Mouse (Mus musculus) brain, embryonic 14.5 days (tissue): ENCODE measurements at regions not wholly inside any gene's neighbourhood (a gene's known extent, or its start where the extent isn't known, plus 50 kb on each side); places are given as distances from the start of the nearest gene placed in this dataset.

Experiments used
- DNase-seq: peaks from one replicate; pipeline ENCODE4 v3.0.0-alpha.2; 2011; ENCODE audit warnings: low read depth
- CTCF ChIP-seq: fragments of 200-500 bp; IDR thresholded peaks from 2 replicates; pipeline ENCODE4 v1.5.1; 2012; ENCODE audit warnings: inconsistent platforms, mild to moderate bottlenecking, moderate library complexity, borderline replicate concordance; ENCODE audit not compliant: insufficient read depth, insufficient read length; ENCODE audit errors: extremely low read depth
- POLR2A ChIP-seq: fragments of 200-500 bp; IDR thresholded peaks from 2 replicates; pipeline ENCODE4 v1.6.1; 2012; ENCODE audit warnings: mild to moderate bottlenecking, inconsistent platforms, borderline replicate concordance; ENCODE audit not compliant: poor library complexity, insufficient read depth, insufficient read length, severe bottlenecking; ENCODE audit errors: extremely low read depth

DNA sequence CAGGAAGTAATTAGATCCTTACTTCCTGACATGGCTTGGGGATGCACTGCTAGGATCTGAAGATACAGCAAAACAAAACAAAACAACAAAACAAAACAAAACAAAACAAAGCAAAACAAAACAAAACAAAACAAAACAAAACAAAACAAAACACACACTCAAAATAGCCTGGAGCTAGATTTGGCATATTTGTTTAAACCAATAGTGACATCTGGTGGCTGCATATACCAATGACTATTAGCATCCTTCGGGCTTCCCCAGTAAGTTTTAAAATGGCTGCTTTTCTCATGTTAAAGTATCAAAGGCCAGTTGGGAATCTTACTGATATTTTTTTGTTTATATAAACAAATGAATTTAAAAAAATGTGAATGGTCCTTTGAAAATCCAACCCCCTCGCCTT, 52.9 kb upstream of the Ica1 start:
- DNase-seq = peak; percentile 82
- TF ChIP-seq CTCF (0 out of 2 replicates have a peak, but pooled peaks have one; percentile 32), POLR2A (no peak)

DNA sequence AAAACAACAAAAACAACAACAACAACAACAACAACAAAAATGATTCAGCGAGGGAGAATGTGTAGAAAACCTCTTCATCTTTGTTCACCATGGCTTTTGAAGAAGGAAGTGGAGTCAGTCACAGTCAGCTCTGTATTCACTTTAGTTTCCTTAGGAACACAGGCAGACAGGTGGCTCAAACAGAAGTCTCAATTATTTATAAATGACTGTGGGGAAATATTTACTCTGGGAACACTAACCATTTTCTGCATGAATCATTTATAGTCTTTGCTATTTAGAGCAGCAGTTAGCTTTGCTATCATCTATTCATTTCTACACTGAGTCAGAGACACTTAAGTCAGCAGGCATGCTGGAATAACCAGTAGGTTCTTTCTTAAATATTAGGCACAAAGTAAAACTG, 54.6 kb upstream of the Ica1 start:
- TF ChIP-seq POLR2A (no peak), CTCF (no peak)
- no peak for DNase-seq

DNA sequence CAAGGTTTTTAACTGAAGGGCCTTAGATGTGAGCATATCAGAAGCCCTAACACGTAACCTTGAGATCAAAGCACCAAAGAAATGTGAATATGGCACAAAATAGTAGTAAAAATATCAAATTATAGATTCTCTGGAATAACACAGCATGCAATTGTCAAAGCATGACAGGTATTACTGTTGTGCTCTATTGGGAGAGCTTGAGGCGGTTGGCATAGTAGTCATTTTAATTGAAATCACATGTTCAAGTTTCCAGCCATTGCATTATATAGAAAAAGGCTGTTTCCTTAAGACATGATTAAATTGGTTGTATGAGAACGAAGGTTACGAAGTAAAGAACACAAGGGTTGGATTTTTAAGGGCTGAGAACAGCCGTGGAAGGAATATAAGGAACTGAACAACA, 75.4 kb upstream of the Ica1 start:
- TF ChIP-seq POLR2A = no peak
- no peak for TF ChIP-seq CTCF
- DNase-seq = no peak

DNA sequence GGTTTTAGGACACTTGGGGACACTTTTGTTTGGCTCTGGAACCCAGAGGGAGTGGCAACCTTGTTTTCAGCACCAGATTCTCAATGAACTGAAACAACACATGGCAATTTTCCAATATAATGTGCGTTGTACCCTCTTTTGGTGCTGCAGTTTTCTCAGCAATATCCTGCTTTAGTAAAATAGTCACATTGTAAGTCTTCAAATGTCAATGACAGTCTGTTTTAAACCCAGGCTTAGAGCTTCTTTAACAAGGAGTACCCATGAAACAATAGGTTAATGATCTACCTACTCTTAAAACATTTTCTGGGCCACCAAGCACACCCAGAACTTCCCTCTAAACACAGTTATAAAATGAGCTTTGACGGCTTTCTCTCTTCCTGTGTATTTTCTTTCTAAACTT, 82.3 kb upstream of the Ica1 start:
- no peak for TF ChIP-seq POLR2A
- no peak for TF ChIP-seq CTCF
- no peak for DNase-seq

DNA sequence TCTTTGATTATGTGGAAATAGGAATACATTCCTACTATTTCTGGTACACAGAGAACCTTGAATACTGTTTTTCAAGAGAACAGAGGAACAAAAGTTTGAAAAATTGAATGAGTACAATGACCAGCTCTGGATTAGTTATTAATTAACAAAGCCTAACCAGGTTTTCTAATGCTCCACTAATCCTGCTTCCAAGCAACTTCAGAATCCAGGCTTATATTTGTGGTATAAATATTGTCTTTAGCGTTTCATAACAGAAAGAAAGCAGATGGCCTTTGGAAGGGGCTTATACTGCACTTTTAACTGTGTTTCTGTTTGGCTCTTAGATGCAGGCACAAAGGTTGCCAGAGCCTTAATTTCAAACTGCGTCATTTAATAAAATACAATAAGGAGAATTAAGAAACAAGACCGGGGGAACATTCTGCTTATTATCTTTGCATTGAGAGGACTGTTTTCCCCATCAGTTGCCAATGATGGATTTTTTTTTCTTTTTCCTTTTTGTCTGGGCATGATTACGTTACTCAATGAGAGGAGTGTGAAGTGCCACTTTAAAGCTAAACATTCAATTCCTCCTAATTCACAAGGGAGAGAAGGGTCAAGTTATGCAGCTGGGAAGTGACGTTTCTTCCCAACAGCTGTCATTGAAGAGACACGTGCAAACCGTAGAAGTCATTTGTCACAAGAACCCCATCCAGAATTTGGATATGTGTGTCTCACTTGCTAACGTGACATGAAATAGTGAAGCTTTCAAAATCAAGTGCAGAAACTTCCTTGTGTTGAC, 84.2 kb upstream of the Nxph1 start:
- DNase-seq = peak; percentile 72
- no peak for TF ChIP-seq POLR2A
- no peak for TF ChIP-seq CTCF

DNA sequence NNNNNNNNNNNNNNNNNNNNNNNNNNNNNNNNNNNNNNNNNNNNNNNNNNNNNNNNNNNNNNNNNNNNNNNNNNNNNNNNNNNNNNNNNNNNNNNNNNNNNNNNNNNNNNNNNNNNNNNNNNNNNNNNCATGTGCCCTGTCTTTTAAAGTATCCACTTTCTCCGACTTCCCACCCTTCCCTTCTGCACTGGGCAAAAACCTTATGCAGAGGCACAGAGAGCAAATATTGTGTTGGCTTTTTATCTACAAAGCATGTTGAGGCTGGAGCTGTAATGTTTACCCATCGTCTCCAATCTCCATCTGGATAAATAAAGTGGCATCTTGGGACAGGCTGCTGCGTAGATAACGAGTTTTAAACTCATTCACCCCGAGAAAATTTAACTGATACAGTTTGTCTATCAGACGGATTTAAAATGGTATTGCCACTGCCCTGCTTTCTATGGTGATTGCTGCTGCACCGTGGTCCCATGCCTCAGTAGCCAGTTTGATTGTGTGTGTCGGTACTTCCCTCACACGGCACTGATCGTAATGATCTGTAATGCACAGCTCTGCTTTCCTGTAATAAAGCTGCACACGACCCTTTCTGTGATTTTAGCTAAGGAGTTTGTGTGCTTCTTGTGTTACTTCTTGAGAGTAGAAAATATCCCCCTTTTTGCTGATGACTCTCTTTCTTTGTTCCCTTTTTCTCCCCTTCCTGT, 70.7 kb upstream of the Nxph1 start:
- DNase-seq = peak; percentile 45
- no peak for TF ChIP-seq POLR2A
- TF ChIP-seq CTCF = no peak

DNA sequence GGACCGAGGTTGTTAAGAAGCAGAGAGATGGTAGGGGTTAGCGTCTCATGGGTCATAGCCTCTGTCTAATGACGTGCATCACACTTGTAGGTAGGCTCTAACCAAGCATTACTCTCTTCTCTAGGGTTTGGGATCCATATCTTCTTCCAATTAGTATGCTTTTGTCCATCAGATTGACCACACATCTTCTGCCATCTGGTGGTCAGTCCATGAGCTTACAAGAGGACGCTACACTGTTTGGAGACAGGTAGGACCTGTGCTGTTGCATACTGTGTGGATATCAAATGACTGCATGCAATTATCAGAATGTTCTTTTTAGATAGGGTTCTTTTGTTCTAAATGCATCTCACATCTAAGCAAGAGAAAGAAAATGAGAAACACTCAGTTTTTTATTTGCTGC, 54.6 kb upstream of the Nxph1 start:
- no peak for DNase-seq
- TF ChIP-seq POLR2A (no peak), CTCF (no peak)

DNA sequence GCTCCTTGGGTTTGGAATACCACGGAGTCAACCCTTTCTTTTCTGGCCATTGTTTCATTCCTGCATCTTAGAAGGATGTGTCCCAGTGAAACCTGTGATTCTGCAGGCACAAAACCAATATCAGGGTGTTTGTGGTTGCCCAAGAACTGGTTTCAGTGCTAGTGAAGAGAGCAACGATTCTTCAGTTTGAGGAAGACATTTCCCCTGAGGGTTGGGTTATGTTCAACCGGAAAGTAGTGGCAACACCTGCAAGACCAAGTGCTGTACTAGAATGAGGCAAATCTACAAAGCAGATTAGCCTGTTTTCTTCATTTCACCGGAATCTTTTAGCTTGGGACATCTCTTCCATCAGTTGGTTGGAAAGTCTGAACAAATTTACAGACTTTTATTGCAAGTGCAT, 52.1 kb upstream of the Nxph1 start:
- no peak for TF ChIP-seq CTCF
- TF ChIP-seq POLR2A = no peak
- no peak for DNase-seq

DNA sequence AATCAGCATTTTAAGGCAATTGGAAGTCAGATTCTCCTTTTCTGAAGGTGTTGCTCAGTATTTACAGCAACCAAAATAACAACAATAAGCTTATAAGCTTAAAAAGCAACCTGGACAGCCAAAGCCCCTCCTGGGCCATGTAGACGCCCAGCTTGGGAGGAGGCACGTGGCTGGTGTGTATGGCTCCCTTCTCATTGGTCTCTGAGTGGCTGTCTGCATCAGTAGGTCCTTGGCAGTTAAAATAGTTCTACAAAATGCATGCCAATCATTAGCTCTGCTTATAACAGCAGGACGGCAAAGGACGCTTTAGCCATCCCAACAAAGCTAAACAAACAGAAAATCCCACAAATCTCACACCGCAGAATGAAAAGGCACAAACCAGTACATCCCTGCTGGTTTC, 51.4 kb upstream of the Nxph1 start:
- peak; percentile 53 for DNase-seq
- TF ChIP-seq POLR2A (no peak), CTCF (no peak)

DNA sequence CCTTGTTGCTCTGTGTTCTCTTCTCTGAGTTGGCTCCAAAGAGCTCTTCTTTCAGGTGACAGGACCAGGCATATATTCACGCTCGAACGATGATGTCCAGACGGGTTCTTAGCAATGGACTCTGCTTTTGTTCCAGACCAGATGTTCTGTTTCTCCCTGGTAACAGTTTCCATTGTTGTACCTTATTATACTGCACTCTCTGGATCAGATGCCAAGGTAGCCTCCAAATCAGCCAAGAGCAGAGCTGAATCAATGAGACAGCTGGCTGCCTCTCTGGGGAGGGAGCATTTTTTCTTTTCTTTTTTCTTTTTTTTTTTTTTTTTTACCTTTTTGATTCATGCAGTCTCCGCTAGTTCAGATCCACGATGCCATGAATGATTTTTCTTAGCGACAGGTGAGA, 50.9 kb upstream of the Nxph1 start:
- TF ChIP-seq CTCF (no peak), POLR2A (no peak)

DNA sequence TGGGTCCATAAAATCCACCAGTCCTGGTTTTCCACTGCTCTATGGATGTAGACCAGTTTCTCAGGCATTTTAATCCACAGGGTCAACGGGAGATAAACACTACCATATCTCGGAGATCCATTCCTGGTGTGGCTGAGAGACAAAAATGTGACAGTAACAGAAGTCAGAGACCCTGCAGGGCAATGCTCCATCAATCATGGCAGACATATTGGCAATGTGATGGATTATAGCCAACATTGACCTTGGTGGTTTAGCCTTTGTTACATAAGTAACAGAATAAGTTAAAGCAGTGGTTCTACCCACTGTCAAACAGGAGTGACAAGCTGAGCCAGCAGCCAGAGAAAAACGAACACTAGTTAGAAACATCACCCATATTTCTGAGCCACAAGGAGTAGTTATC, 50.0 kb upstream of the Nxph1 start:
- no peak for DNase-seq
- TF ChIP-seq POLR2A (no peak), CTCF (no peak)

More for the DNA sequence above, 50.9 kb upstream of the Nxph1 start:
- DNase-seq = peak; percentile 77
